Mouse (Mus musculus) embryonic facial prominence, embryonic 10.5 days (tissue): ENCODE data around the gene Tex33. TPM values are rescaled to one million over a fixed set of nuclear protein-coding genes. Genes with fewer than 3 reads are reported as not detected.

Experiments
- DNase-seq: peaks from one replicate; pipeline ENCODE4 v3.0.0-alpha.2; 2017; ENCODE audit warnings: low spot score
- H3K27ac ChIP-seq: fragments of 300-500 bp; sonication (generic); replicated peaks from 2 replicates; pipeline ENCODE4 v1.5.1; 2016; ENCODE audit warnings: mild to moderate bottlenecking
- H3K27me3 ChIP-seq: fragments of 300-500 bp; sonication (generic); replicated peaks from 2 replicates; pipeline ENCODE4 v1.6.1; 2016; ENCODE audit warnings: low read depth, mild to moderate bottlenecking; ENCODE audit not compliant: poor library complexity, severe bottlenecking
- H3K36me3 ChIP-seq: fragments of 300-500 bp; sonication (generic); replicated peaks from 2 replicates; pipeline ENCODE4 v1.6.1; 2016; ENCODE audit warnings: mild to moderate bottlenecking, moderate library complexity
- H3K4me1 ChIP-seq: fragments of 300-500 bp; sonication (generic); 2 replicates; pipeline ENCODE4 v1.6.1; 2016
- H3K4me3 ChIP-seq: fragments of 300-500 bp; sonication (generic); 2 replicates; pipeline ENCODE4 v1.5.1; 2016; ENCODE audit warnings: mild to moderate bottlenecking, moderate library complexity
- H3K9me3 ChIP-seq: fragments of 300-500 bp; sonication (generic); 2 replicates; pipeline ENCODE4 v1.6.1; 2016; ENCODE audit warnings: mild to moderate bottlenecking
- WGBS: fragments of 180-500 bp; shearing (Covaris S2); methylation state at CpG from one replicate; pipeline ENCODE4 v1.1.7; 2016; 5-methylcytosine and 5-hydroxymethylcytosine counted together
- microRNA-seq: library from miRNA; unstranded; fragments of <30 nt; microRNA quantifications from one replicate; pipeline ENCODE4, GENCODE M21; 2017
- polyA plus RNA-seq: library from polyadenylated mRNA; unstranded; fragments of >200 nt; fragmentation: Nextera tagmentation; extraction: Ambion mirVana; gene quantifications from 2 replicates; pipeline ENCODE4 v1.2.1, GENCODE M21; 2016

The Tex33 gene
- polyA plus RNA-seq, 1 experiment from 2014 or later, result not detected

GRCm38 (mm10) chr15:78328520-78329097, 67.1 kb downstream of the Tex33 start:
- DNase-seq, result no peak
- no peak overlapping the region for H3K4me3 ChIP-seq
- no peaks in the 10 kb centered on the region for H3K27me3 ChIP-seq
- WGBS, result 87% methylated on average over 3 of the region's 3 CpGs
- no peaks in the 10 kb centered on the region for H3K9me3 ChIP-seq
- H3K36me3 ChIP-seq, result no peaks in the 10 kb centered on the region
- H3K27ac ChIP-seq, result no peak overlapping the region
- H3K4me1 ChIP-seq, result no peaks in the 10 kb centered on the region

Small RNA genes lying within 50 kb of the gene (microRNA-seq; reads per million reads assigned to microRNA genes)
- not detected for gene Mir7676-2

Other genes with a start within 250 kb of the Tex33 start
- 136 and 141 TPM in 2 replicates for gene Ift27, start 221.8 kb downstream of the Tex33 start, polyA plus RNA-seq
- gene Pvalb, start 189.5 kb downstream of the Tex33 start, polyA plus RNA-seq, result not detected in 2 replicates
- gene Ncf4, start 151.1 kb downstream of the Tex33 start, polyA plus RNA-seq, result 4.2 and 6.2 TPM in 2 replicates
- gene Csf2rb2, start 90.2 kb downstream of the Tex33 start, polyA plus RNA-seq, result 0.48 and 0.51 TPM in 2 replicates
- gene Csf2rb, start 70.2 kb downstream of the Tex33 start, polyA plus RNA-seq, result 2.1 and 2.2 TPM in 2 replicates
- 10.4 and 12.7 TPM in 2 replicates for gene Tst, start 10.0 kb upstream of the Tex33 start, polyA plus RNA-seq
- gene Mpst, start 10.5 kb upstream of the Tex33 start, polyA plus RNA-seq, result 0.98 and 1.1 TPM in 2 replicates
- gene Kctd17, start 32.7 kb upstream of the Tex33 start, polyA plus RNA-seq, result 49.6 and 51.6 TPM in 2 replicates
- gene Tmprss6, start 72.7 kb upstream of the Tex33 start, polyA plus RNA-seq, result 0.24 and 0.37 TPM in 2 replicates
- 0.09 TPM in 1 of 2 replicates, not detected in the other for gene Il2rb, start 99.4 kb upstream of the Tex33 start, polyA plus RNA-seq
- 9.6 and 10.4 TPM in 2 replicates for gene C1qtnf6, start 135.5 kb upstream of the Tex33 start, polyA plus RNA-seq
- not detected in 2 replicates for gene Sstr3, start 148.8 kb upstream of the Tex33 start, polyA plus RNA-seq
- gene Rac2, start 176.9 kb upstream of the Tex33 start, polyA plus RNA-seq, result 5.0 and 7.7 TPM in 2 replicates
- 3.8 and 5.8 TPM in 2 replicates for gene Cyth4, start 201.1 kb upstream of the Tex33 start, polyA plus RNA-seq